Mouse (Mus musculus) kidney, adult 11 months (tissue): ENCODE measurements at regions not wholly inside any gene's neighbourhood (a gene's known extent, or its start where the extent isn't known, plus 50 kb on each side); places are given as distances from the start of the nearest gene placed in this dataset.
A peak's percentile ranks its signal among the peaks of the same experiment; 100 is the strongest.

Experiments used
- DNase-seq: peaks from one replicate; pipeline ENCODE4 v3.0.0; 2022

DNA sequence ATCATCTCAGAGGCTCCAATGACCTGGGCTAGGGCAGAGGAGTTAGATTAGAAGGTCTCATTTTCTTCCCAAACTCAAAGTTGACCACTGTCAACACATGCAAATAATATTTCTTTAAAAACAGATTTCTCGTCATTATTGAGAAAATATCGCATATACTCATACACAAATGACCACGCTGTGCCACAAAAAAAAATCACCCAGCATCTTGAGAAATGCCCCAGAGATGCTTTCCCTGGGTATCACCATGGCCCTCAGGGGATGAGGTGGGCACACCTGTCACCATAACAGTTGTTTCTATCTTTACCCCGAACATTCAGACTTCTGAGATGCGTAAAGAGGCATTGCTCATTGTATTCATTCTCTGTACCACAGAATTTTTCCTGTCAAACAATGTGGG, 134.4 kb upstream of the Foxq1 start:
- no peak for DNase-seq

DNA sequence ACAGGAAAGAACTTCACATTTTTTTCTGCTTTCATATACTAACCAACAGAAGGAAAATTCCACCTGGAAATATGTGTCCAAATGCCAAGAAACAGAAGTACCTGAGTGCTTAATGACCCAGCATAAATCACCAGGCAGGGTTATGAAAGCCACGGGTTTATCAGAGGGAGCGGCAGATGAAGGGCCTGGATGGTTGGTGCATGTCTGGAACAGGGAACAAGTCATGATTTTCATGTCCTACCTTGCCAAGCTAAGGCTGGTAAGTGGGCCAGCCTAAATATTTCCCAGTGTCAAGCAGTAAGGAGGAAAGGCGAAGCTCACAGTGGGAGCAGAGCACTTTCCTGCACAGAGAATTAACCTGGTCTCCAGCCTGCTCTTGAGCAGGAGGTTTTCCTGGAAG, 132.3 kb upstream of the Foxq1 start:
- DNase-seq, result no peak

DNA sequence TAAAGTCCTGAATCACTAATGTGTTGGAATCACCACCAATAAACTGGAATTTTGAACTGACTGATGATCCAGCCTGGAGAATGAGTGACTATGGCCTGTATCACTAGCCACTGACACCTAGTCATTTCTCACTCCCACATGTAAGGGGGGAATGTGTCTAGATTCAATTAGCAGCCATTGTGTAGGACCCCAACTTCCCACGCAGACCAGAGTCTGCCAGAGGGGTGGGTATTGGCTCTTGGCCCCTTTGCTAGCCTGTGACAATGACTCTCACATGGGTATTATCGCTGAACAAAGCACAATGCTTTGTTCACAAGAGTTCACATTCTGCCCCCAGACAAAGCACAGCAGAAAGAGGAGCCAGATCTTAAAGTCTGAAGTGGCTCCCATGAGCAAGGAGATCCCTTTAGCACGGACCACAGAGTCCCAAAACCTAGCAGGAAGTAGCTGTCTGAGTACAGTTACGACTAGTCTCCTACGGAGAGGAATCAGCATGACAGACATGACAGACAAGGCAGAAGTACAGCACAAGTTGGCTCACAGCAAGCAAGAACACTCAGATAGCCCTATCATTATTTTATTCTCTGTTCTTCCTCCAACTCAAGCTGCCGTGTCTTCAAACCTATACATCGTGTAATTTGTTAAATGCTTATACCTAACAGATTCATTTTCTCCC, 130.0 kb upstream of the Foxq1 start:
- DNase-seq, result no peak

DNA sequence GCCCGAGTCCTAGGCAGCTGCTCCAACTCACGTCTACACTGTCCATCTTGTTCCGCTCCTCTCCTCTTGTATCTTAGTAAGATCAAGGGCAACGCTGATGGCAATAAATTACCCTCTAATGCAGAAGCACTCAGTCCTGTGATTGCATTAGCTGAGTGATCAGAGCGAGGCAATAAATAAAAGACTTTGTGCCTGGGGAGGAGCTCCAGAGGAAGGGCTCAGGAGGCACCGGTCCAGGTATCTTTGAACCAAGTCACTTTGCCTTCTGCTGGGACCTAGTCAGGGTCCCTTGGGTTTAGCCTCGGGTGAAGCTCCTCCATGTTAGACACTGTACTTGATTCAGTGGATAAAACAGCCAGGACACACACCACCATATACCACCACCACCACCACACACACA, 119.5 kb upstream of the Foxq1 start:
- no peak for DNase-seq

- no peak for DNase-seq
Measured at GRCm38 (mm10) chr13:31439761-31440627, 115.9 kb upstream of the Foxq1 start.

- DNase-seq, result no peak
Measured at GRCm38 (mm10) chr13:31458883-31459282, 97.1 kb upstream of the Foxq1 start.

- DNase-seq, result no peak
Measured at GRCm38 (mm10) chr13:31465141-31465540, 90.8 kb upstream of the Foxq1 start.

DNA sequence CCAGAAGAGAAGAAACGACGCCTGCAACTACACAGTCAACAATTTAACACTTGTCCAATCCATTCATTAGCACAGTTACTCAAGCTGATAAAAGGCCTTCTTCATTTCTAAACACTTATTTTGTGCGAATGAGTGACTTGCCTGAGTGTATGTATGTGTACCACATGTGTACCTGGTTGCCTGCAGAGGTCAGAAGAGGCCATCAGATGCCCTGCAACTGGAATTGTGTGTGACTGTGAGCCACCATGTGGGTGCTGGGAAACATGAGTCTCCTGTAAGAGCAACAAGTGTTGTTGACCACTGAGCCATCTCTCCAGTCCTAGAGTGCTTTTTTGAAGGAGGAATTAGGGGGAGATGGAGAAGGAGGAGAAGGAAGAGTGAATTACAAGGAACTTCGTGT, 90.2 kb upstream of the Foxq1 start:
- DNase-seq, result no peak

DNA sequence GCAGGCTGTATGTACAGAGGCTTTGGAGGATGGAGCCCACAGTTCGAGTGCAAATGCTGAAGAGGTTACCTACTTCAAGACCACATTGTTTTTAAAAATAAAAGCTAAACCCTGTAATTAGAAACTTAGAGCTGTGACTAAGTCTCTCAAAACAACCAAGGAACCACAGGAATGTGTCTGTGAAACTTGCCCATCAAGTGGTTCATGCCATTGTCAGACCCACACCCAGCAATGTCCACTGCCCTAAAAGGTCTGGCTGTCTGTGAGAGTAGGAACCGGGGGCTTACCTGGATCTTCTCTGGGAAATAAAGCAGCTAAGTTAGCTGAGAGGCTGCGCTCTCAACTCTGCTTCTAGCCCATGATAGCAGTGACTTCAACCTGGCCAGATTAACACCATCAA, 87.8 kb upstream of the Foxq1 start:
- DNase-seq, result no peak

GRCm38 (mm10) chr13:31468983-31469382, 87.0 kb upstream of the Foxq1 start:
- DNase-seq, result no peak

DNA sequence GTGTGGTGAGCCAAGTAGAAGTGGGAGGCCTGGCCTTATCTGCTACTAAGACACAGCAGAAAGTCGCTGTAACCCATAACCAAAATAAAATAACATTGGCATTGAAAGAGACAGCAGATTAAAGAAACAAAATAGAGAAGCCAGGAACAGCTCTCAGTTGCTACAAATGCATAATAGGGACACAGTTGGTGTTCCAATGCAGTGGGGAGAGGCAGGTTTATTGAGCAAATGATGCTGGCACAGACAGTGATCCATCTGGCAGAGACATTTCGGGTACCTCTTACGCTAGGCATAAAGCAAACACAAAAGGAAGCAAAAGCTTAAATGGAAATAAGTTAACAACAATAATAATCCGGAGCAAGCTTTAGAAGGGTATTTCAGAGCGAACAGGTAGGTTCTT, 83.6 kb upstream of the Foxq1 start:
- DNase-seq, result no peak

DNA sequence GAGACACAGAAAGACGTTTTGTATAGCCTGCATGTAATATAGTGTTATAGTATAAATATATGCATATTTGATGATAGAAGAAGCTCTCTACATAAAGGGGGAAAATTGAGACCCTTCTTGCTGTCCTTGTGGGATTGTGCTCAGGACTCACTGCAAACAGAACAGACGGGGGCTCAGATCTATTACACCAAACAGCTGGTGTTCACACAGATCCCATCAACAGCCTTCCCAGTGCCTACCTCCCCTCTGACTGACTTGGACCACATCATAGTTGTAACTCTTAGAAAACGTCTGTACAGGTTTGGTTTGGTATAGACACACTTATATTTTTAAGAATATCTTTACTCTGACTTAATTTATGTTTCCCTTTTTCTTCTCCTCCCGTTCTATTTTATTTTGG, 83.1 kb upstream of the Foxq1 start:
- DNase-seq, result no peak

GRCm38 (mm10) chr13:31473275-31473674, 82.7 kb upstream of the Foxq1 start:
- DNase-seq, result no peak

DNA sequence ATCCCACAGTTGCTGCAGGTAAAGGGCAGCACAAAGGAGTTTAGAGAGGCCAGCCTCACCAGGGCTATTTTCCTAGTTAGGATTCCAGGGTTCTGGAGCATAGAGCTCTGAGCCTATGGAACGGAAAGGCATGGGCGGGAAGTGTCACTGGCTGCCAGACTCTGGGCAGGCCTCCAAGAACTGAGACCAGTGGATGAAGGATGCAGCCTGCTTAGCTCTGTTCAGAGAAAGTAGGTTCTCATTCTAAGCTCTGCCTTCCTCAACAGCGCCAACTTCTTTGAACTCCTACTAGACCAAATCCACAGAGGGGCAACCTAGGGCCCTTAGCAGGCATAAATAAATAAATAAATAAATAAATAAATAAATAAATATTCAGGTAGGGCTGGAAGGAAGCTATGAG, 80.1 kb upstream of the Foxq1 start:
- DNase-seq, result no peak

GRCm38 (mm10) chr13:31477171-31477867, 78.6 kb upstream of the Foxq1 start:
- DNase-seq, result peak; percentile 31

- no peak for DNase-seq
Measured at GRCm38 (mm10) chr13:31481105-31481844, 74.7 kb upstream of the Foxq1 start.

- DNase-seq, result no peak
Measured at GRCm38 (mm10) chr13:31486373-31486772, 69.6 kb upstream of the Foxq1 start.

DNA sequence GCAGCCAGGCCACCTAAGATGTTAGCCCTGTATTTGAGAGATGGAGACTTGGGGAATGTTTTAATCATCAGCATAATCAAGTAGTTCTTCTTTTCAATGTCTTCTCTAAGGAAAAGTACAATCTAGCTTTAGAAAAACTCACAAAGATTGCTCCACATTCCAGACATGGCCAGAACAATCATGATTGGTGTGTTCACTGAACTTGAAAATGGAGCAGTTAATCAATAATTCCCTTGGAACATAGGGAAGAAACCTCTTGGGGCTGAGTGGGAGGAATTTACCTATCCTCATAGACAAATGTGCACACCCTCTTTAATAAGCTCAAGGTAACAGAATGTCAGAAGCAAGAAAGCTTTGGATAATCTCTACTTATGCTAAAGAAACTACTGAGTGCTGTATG, 67.7 kb upstream of the Foxq1 start:
- DNase-seq, result no peak

DNA sequence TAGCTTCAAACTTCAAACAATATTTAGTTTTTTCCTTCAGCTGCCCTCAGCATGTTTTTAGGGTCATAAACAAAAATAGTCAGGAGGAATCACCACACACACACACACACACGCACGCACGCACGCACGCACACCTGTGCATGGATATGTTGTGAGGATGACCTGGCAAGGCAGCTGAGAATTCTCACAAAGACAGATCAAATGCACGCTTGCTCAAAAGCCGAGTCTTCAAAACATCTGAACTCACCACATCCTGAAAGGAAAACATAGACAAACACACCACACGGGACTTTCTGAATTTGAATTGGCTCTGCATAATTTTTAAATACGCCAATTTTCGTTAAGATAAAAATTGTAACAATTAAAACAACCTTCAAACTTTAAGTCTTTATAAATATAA, 52.7 kb upstream of the Foxq1 start:
- no peak for DNase-seq

- DNase-seq, result no peak
Measured at GRCm38 (mm10) chr13:31503832-31504231, 52.1 kb upstream of the Foxq1 start.

- DNase-seq, result no peak
Measured at GRCm38 (mm10) chr13:31504316-31504715, 51.6 kb upstream of the Foxq1 start.

- no peak for DNase-seq
Measured at GRCm38 (mm10) chr13:31505386-31505785, 50.5 kb upstream of the Foxq1 start.
